Mouse (Mus musculus) erythroblast, embryonic 14.5 days (primary cell): Measurements from ENCODE around the gene Kcp. TPM values are rescaled to one million over a fixed set of nuclear protein-coding genes. Genes with fewer than 3 reads are reported as not detected.

Experiments
- H3K27me3 ChIP-seq: 2 replicates; pipeline ENCODE4 v1.6.1; 2012; ENCODE audit warnings: inconsistent platforms; ENCODE audit not compliant: control insufficient read depth
- H3K36me3 ChIP-seq: 2 replicates; pipeline ENCODE4 v1.6.1; 2012; ENCODE audit warnings: mild to moderate bottlenecking, inconsistent platforms; ENCODE audit not compliant: control insufficient read depth
- H3K4me1 ChIP-seq: 2 replicates; pipeline ENCODE4 v1.6.1; 2012; ENCODE audit warnings: inconsistent platforms; ENCODE audit not compliant: control insufficient read depth
- H3K4me3 ChIP-seq: replicated peaks from 2 replicates; pipeline ENCODE3; 2012; ENCODE audit warnings: moderate library complexity, mild to moderate bottlenecking, inconsistent platforms
- H3K9me3 ChIP-seq: 2 replicates; pipeline ENCODE4 v1.6.1; 2012; ENCODE audit warnings: low read length, inconsistent platforms, mixed read lengths; ENCODE audit not compliant: control insufficient read depth
- GATA1 ChIP-seq: IDR thresholded peaks from 2 replicates; pipeline ENCODE4 v1.6.1; 2012; ENCODE audit warnings: low read length, inconsistent platforms, mixed read lengths
- TAL1 ChIP-seq: IDR thresholded peaks from 3 replicates; pipeline ENCODE4 v1.6.1; 2012; ENCODE audit warnings: low read length, inconsistent platforms, mixed read lengths
- polyA plus RNA-seq: library from polyadenylated mRNA; stranded (reverse); fragments of >175 nt; gene quantifications from 2 replicates; pipeline ENCODE4 v1.2.3, GENCODE M21; 2012

The Kcp gene
- polyA plus RNA-seq, 1 experiment = 0.01 TPM

DNA sequence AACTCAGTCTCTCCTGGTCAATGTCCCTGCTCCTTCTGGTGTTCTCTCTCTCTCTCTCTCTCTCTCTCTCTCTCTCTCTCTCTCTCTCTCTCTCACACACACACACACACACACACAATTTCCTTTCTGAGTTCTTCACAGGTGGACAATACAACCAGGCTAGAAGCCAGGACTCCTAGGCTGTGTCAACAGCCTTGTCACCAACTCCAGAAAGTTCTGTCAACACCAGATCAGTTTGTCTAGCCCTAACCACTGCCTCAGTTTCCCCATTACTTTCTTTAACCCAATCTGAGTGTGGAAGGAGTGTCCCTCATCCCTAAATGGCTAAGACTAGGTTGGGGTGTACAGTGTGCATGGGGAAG lies 75.1 kb downstream of the Kcp start:
- TF ChIP-seq GATA1 = no peak
- no peak for TF ChIP-seq TAL1
- Histone ChIP-seq H3K4me3 (no peak overlapping the region), H3K27me3 (peaks cover 70% of the 10 kb centered on the region), H3K9me3 (peaks cover 3% of the 10 kb centered on the region; the same call in 1 of the 2 replicates), H3K4me1 (no peaks in the 10 kb centered on the region; the same call in 1 of the 2 replicates), H3K36me3 (no peaks in the 10 kb centered on the region)

DNA sequence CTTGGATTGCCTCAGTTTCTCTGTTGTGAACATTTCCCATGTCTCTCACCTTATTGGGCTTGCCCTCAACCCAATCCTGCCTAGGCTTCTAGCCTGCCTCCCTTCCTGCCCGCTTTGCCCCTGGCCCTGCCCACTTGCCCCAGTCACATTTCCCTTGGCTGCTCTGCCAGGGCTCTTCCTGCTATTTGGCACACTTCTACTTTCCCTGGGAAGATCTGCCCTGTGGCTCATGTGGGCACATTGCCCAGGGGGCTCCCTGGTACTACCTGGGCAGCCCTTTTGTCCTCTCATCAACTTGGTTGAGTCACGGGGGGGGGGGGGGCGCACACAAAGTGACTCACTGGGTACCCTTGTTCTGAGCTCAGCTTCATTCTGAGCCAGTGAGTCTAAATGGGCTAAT lies 75.6 kb downstream of the Kcp start:
- Histone ChIP-seq H3K4me3 (no peak overlapping the region), H3K36me3 (no peaks in the 10 kb centered on the region), H3K4me1 (no peaks in the 10 kb centered on the region; the same call in 1 of the 2 replicates), H3K27me3 (peaks cover 68% of the 10 kb centered on the region), H3K9me3 (peaks cover 3% of the 10 kb centered on the region; the same call in 1 of the 2 replicates)
- TF ChIP-seq GATA1 = no peak
- TF ChIP-seq TAL1 = no peak

DNA sequence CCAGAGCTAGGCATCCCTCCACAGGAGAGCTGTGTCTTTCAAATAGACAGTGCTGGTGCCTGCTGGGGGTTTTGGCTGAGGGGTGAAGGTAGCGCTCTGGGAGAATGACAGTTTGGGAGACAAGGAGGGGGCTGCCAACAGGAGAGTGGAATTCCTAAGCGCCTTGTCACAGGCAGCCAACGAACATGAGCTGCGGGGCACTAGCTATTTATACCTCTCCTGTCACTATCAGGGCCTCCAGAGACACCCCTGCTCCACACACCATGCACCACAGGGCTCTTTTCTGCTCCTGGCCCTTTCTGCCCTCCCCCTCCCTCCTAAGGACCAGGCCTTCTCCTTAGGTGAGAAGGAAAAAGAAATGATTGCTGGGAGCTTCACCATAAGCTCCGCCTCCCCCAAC lies 76.3 kb downstream of the Kcp start:
- TF ChIP-seq TAL1 (no peak), GATA1 (no peak)
- H3K36me3 ChIP-seq = no peaks in the 10 kb centered on the region
- H3K27me3 ChIP-seq = peaks cover 61% of the 10 kb centered on the region
- peaks cover 3% of the 10 kb centered on the region; the same call in 1 of the 2 replicates for H3K9me3 ChIP-seq
- H3K4me1 ChIP-seq = no peaks in the 10 kb centered on the region; the same call in 1 of the 2 replicates
- H3K4me3 ChIP-seq = no peak overlapping the region

DNA sequence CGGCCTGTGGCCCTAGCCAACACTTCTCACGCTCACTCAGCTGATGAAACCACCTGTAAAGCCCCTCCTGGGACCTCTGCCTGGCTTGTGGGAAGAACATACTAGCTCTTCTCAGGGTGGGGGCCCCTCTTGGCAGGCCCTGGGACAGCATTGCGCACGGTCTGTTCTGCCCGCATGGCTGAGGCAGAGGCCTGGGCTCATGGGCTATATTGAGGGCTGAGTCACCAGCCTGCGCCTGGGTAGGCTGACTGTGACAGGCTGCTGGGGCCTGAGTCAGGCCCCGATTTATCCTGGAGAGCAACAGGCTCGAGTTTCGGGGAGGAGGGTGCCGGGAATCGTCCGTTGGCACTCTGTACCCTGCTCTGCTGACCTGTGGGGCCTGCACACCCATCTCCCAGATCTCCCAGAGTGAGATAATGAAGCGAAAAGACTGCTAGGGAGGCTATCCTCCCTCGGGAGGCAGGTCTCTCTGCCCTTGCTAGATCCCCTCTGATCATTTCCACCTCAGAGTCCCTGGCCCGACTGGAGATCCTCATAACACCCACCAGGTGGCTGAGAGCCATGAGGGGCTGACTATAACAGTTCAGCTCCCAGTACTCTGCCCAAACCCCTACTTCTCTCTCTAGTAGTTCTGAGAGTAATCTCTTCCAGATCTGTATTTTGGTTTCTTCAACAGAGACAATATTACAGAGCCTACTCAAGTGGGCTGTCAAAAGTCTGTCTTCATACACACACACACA lies 76.9 kb downstream of the Kcp start:
- Histone ChIP-seq H3K36me3 (no peaks in the 10 kb centered on the region), H3K4me3 (no peak overlapping the region), H3K27me3 (peaks cover 56% of the 10 kb centered on the region), H3K9me3 (peaks cover 3% of the 10 kb centered on the region; the same call in 1 of the 2 replicates), H3K4me1 (no peaks in the 10 kb centered on the region; the same call in 1 of the 2 replicates)
- no peak for TF ChIP-seq TAL1
- TF ChIP-seq GATA1 = no peak

- no peaks in the 10 kb centered on the region for H3K9me3 ChIP-seq
- H3K4me1 ChIP-seq = no peaks in the 10 kb centered on the region
- no peak overlapping the region for H3K4me3 ChIP-seq
- peaks cover 30% of the 10 kb centered on the region for H3K27me3 ChIP-seq
- TF ChIP-seq GATA1 (no peak), TAL1 (no peak)
- no peaks in the 10 kb centered on the region for H3K36me3 ChIP-seq
Observed at GRCm38 (mm10) chr6:29428171-29428570, 79.6 kb downstream of the Kcp start.

- no peaks in the 10 kb centered on the region for H3K9me3 ChIP-seq
- TF ChIP-seq GATA1 (no peak), TAL1 (no peak)
- no peaks in the 10 kb centered on the region for H3K36me3 ChIP-seq
- H3K4me1 ChIP-seq = no peaks in the 10 kb centered on the region
- H3K27me3 ChIP-seq = peaks cover 11% of the 10 kb centered on the region
- no peak overlapping the region for H3K4me3 ChIP-seq
Observed at GRCm38 (mm10) chr6:29426331-29426730, 81.4 kb downstream of the Kcp start.

DNA sequence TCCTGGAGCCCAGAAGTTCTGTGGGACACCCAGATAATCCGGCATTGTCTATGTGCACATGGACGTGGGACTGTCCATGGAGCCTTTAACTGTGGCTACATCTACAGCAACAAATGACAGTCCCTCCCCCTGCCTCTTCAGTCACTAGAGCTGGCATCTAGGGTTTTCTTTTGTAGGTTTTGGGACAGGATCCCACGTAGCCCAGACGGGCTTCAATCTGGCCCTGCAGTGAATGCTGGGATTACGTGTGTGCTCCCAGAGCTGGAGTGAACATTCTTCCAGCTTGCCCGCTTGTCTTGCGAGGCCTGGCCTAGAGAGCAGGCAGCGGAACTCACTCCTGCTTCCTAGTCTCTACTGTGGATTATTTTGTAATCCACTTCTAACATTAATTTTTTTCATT lies 82.6 kb downstream of the Kcp start:
- peaks cover 3% of the 10 kb centered on the region; the same call in 1 of the 2 replicates for H3K27me3 ChIP-seq
- H3K9me3 ChIP-seq = no peaks in the 10 kb centered on the region
- TF ChIP-seq GATA1 = no peak
- TF ChIP-seq TAL1 = no peak
- H3K36me3 ChIP-seq = no peaks in the 10 kb centered on the region
- H3K4me3 ChIP-seq = no peak overlapping the region
- no peaks in the 10 kb centered on the region for H3K4me1 ChIP-seq

Other genes with a start within 250 kb of the Kcp start
- 0.76 and 0.80 TPM in 2 replicates for gene Hilpda, start 235.5 kb downstream of the Kcp start, polyA plus RNA-seq
- gene Fam71f2, start 228.4 kb downstream of the Kcp start, polyA plus RNA-seq = not detected in 2 replicates
- gene Fam71f1, start 188.8 kb downstream of the Kcp start, polyA plus RNA-seq = not detected in 2 replicates
- 0.17 and 0.63 TPM in 2 replicates for gene Calu, start 159.9 kb downstream of the Kcp start, polyA plus RNA-seq
- gene Opn1sw, start 119.5 kb downstream of the Kcp start, polyA plus RNA-seq = not detected in 2 replicates
- not detected in 2 replicates for gene Ccdc136, start 111.6 kb downstream of the Kcp start, polyA plus RNA-seq
- not detected in 2 replicates for gene Flnc, start 74.7 kb downstream of the Kcp start, polyA plus RNA-seq
- gene Atp6v1f, start 40.2 kb downstream of the Kcp start, polyA plus RNA-seq = 16.6 and 22.9 TPM in 2 replicates
- gene Atp6v1fnb, start 36.5 kb downstream of the Kcp start, polyA plus RNA-seq = not detected in 2 replicates
- 0.16 and 0.44 TPM in 2 replicates for gene Irf5, start 18.7 kb upstream of the Kcp start, polyA plus RNA-seq
- gene Tnpo3, start 101.9 kb upstream of the Kcp start, polyA plus RNA-seq = 0.66 and 1.1 TPM in 2 replicates
- 91.5 and 99.6 TPM in 2 replicates for gene Tspan33, start 186.3 kb upstream of the Kcp start, polyA plus RNA-seq
- 0.30 and 0.42 TPM in 2 replicates for gene Smo, start 227.6 kb upstream of the Kcp start, polyA plus RNA-seq